Mouse (Mus musculus): ENCODE results near the gene Lhfpl3. TPM values are rescaled to one million over a fixed set of nuclear protein-coding genes. Genes with fewer than 3 reads are reported as not detected.

The Lhfpl3 gene
- total and polyA plus RNA-seq, 3 experiments, result 0.04 TPM; not detected in 2

DNA sequence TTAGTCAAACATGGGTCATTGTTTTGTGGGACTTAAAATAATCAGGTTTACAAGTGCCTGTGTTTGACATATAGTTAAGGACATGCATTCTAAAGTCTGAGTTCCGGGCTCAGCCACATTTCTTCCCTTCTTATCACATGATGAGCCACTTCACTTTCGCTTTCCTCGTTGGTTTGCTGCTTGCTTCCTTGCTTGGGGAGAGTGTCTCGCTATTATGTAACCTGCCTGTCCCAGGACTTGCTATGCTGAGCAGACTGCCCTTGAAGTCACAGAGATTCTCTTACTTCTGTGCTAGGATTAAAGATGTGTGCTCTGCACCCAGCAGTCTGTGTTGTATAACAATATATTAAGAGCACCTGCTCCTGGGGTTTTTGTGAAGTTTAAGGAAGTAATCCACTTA, 110.6 kb downstream of the Lhfpl3 start:
- TF ChIP-seq EP300 (IDR thresholded peaks at IDR 0.05; ENCODE audit: insufficient read depth, low read depth, low read length), result no peak
- no peak for TF ChIP-seq CTCF (IDR thresholded peaks at IDR 0.05)
- TF ChIP-seq POLR2A (IDR thresholded peaks at IDR 0.05; ENCODE audit: insufficient read depth, low read depth, low read length), result no peak
- WGBS, result 37% methylated on average over 4 of the region's 4 CpGs
- no peak overlapping the region for H3K27ac ChIP-seq
- no peaks in the 10 kb centered on the region for H3K4me1 ChIP-seq (ENCODE audit: control insufficient read depth, insufficient read depth, low read length)
- no peak for DNase-seq
- no peaks in the 10 kb centered on the region for H3K27me3 ChIP-seq (ENCODE audit: control insufficient read depth, insufficient read depth, low read length)
- H3K4me3 ChIP-seq, result no peak overlapping the region
- H3K79me2 ChIP-seq (replicated peaks; ENCODE audit: control insufficient read depth, insufficient read depth, low read length), result no peaks in the 10 kb centered on the region
- H3K36me3 ChIP-seq (ENCODE audit: control insufficient read depth, insufficient read depth, low read length), result no peaks in the 10 kb centered on the region
- no peak overlapping the region for H3K9ac ChIP-seq (ENCODE audit: low read depth, low read length)
- intact Hi-C loops (cut with DNase I), result no loop called here

DNA sequence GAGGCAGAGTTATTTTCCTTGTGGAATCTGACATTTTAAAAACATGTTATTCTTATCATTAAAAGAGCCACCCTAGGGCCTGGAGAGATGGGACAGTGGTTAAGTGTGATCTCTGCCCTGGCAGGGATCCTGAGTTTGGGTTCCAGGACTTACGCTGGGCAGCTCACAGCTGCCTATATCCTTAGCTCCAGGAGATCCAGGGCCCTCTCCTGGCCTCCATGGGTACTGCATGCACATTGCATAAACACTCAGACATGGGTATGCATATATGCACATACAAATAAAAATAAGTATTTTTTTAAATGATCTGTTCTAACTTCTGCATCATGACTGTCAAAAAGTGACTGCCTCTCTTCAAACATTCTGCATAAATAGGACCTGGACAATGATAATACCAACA, 115.5 kb downstream of the Lhfpl3 start:
- no peaks in the 10 kb centered on the region for H3K79me2 ChIP-seq (replicated peaks; ENCODE audit: control insufficient read depth, insufficient read depth, low read length)
- WGBS, result 47% methylated on average over 1 of the region's 1 CpGs
- no peaks in the 10 kb centered on the region for H3K36me3 ChIP-seq (ENCODE audit: control insufficient read depth, insufficient read depth, low read length)
- H3K27ac ChIP-seq, result no peak overlapping the region
- peak; percentile 36 for TF ChIP-seq CTCF (IDR thresholded peaks at IDR 0.05)
- TF ChIP-seq POLR2A (IDR thresholded peaks at IDR 0.05; ENCODE audit: insufficient read depth, low read depth, low read length), result no peak
- no peak for TF ChIP-seq EP300 (IDR thresholded peaks at IDR 0.05; ENCODE audit: insufficient read depth, low read depth, low read length)
- H3K27me3 ChIP-seq (ENCODE audit: control insufficient read depth, insufficient read depth, low read length), result no peaks in the 10 kb centered on the region
- no peak overlapping the region for H3K9ac ChIP-seq (ENCODE audit: low read depth, low read length)
- no peaks in the 10 kb centered on the region for H3K4me1 ChIP-seq (ENCODE audit: control insufficient read depth, insufficient read depth, low read length)
- intact Hi-C loops (cut with DNase I), result no loop called here
- DNase-seq, result no peak
- H3K4me3 ChIP-seq, result no peak overlapping the region

DNA sequence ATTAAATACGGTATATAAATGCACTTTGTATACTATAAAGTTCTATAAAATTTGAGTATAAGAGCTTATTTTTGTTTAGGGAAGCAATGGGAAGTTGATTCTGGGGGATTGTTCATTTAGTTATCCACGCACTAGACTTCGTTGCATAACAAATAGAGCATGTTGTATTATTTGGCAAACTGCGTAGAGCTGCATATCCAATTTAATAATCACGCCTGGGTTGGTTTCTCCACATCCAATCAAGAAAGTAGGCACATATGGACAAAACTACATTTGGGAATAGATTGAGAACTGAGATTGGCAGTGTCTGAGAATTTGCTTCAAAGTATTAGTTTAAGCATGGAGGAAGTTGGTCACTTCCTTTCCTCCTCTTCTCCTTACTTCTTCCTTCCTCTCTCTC, 123.2 kb downstream of the Lhfpl3 start:
- DNase-seq, result no peak
- intact Hi-C loops (cut with DNase I), result no loop called here
- Histone ChIP-seq H3K36me3 (ENCODE audit: control insufficient read depth, insufficient read depth, low read length) (no peaks in the 10 kb centered on the region), H3K4me3 (no peak overlapping the region), H3K4me1 (ENCODE audit: control insufficient read depth, insufficient read depth, low read length) (no peaks in the 10 kb centered on the region), H3K9ac (ENCODE audit: low read depth, low read length) (no peak overlapping the region), H3K27ac (no peak overlapping the region), H3K27me3 (ENCODE audit: control insufficient read depth, insufficient read depth, low read length) (no peaks in the 10 kb centered on the region), H3K79me2 (replicated peaks; ENCODE audit: control insufficient read depth, insufficient read depth, low read length) (no peaks in the 10 kb centered on the region)
- no peak for TF ChIP-seq POLR2A (IDR thresholded peaks at IDR 0.05; ENCODE audit: insufficient read depth, low read depth, low read length)
- no peak for TF ChIP-seq CTCF (IDR thresholded peaks at IDR 0.05)
- TF ChIP-seq EP300 (IDR thresholded peaks at IDR 0.05; ENCODE audit: insufficient read depth, low read depth, low read length), result no peak
- WGBS, result 87% methylated on average over 5 of the region's 5 CpGs

DNA sequence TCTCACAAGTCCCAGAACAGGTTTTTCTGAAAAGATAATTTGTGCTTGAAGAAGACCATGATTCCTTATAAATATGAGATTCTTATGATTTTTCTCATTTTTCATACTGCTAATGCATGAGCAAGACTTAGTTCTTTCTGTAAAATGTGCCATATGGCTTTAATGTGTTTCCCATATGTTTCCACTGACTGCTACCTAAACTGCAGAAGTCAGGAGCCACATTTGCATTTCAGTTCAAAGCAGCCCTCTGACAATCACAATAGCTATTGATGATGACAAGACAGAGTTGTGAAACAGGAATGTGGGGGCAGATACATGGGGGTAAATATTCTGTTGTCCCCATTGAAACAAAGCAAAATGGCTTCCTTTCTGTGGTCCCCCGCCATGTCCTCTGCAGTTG, 126.6 kb downstream of the Lhfpl3 start:
- Histone ChIP-seq H3K9ac (ENCODE audit: low read depth, low read length) (no peak overlapping the region), H3K27me3 (ENCODE audit: control insufficient read depth, insufficient read depth, low read length) (no peaks in the 10 kb centered on the region), H3K4me3 (no peak overlapping the region), H3K27ac (no peak overlapping the region), H3K4me1 (ENCODE audit: control insufficient read depth, insufficient read depth, low read length) (no peaks in the 10 kb centered on the region), H3K36me3 (ENCODE audit: control insufficient read depth, insufficient read depth, low read length) (no peaks in the 10 kb centered on the region), H3K79me2 (replicated peaks; ENCODE audit: control insufficient read depth, insufficient read depth, low read length) (no peaks in the 10 kb centered on the region)
- TF ChIP-seq EP300 (IDR thresholded peaks at IDR 0.05; ENCODE audit: insufficient read depth, low read depth, low read length) (no peak), POLR2A (IDR thresholded peaks at IDR 0.05; ENCODE audit: insufficient read depth, low read depth, low read length) (no peak), CTCF (IDR thresholded peaks at IDR 0.05) (no peak)
- no peak for DNase-seq
- WGBS, result 58% methylated on average over 1 of the region's 1 CpGs
- intact Hi-C loops (cut with DNase I), result no loop called here

DNA sequence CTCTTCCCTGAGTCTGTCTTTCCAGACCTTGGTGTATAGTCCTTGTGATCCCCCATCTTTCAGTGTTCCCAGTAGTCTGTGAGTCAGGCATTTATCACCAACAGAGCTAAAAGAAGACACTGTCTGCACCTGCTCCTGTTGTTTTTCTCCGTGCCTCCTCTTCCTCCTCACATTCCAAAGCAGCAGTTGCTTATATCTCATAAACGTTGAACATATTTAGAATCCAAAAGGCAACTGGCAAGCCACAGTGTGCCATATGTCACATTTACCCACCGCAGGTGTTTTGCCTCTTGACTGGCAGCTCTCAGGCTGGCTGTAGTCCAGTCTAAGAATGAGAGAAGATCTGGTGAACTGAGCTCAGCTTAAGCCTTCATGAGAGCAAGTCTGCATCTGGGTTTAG, 142.5 kb downstream of the Lhfpl3 start:
- no peaks in the 10 kb centered on the region for H3K79me2 ChIP-seq (replicated peaks; ENCODE audit: control insufficient read depth, insufficient read depth, low read length)
- H3K4me3 ChIP-seq, result no peak overlapping the region
- intact Hi-C loops (cut with DNase I), result no loop called here
- no peaks in the 10 kb centered on the region for H3K4me1 ChIP-seq (ENCODE audit: control insufficient read depth, insufficient read depth, low read length)
- 62% methylated on average over 3 of the region's 3 CpGs for WGBS
- no peak for TF ChIP-seq CTCF (IDR thresholded peaks at IDR 0.05)
- TF ChIP-seq EP300 (IDR thresholded peaks at IDR 0.05; ENCODE audit: insufficient read depth, low read depth, low read length), result no peak
- TF ChIP-seq POLR2A (IDR thresholded peaks at IDR 0.05; ENCODE audit: insufficient read depth, low read depth, low read length), result no peak
- DNase-seq, result no peak
- no peak overlapping the region for H3K9ac ChIP-seq (ENCODE audit: low read depth, low read length)
- H3K36me3 ChIP-seq (ENCODE audit: control insufficient read depth, insufficient read depth, low read length), result no peaks in the 10 kb centered on the region
- no peaks in the 10 kb centered on the region for H3K27me3 ChIP-seq (ENCODE audit: control insufficient read depth, insufficient read depth, low read length)
- H3K27ac ChIP-seq, result no peak overlapping the region

DNA sequence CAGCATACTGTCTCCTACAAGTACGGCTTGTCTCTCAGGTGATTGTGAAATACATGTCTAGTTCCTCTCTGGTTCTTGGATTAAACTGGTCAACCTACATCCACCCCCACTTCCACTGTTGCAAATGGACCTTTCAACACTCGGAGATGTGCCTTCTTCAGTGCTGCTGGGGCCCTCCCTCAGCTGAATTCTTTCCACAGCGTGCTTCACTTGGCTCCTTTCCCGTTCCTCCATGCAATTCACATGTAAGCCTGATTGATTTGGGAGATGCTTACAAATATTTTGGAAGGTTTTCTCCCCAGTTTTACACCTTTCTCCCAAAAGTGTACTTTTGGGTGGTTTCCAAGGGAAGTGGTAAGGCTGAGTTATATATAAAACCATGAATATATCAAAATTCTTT, 143.6 kb downstream of the Lhfpl3 start:
- no peaks in the 10 kb centered on the region for H3K79me2 ChIP-seq (replicated peaks; ENCODE audit: control insufficient read depth, insufficient read depth, low read length)
- H3K27ac ChIP-seq, result no peak overlapping the region
- no peak for DNase-seq
- H3K36me3 ChIP-seq (ENCODE audit: control insufficient read depth, insufficient read depth, low read length), result no peaks in the 10 kb centered on the region
- H3K27me3 ChIP-seq (ENCODE audit: control insufficient read depth, insufficient read depth, low read length), result no peaks in the 10 kb centered on the region
- no peak overlapping the region for H3K4me3 ChIP-seq
- H3K4me1 ChIP-seq (ENCODE audit: control insufficient read depth, insufficient read depth, low read length), result no peaks in the 10 kb centered on the region
- 45% methylated on average over 4 of the region's 4 CpGs for WGBS
- intact Hi-C loops (cut with DNase I), result no loop called here
- no peak overlapping the region for H3K9ac ChIP-seq (ENCODE audit: low read depth, low read length)
- no peak for TF ChIP-seq EP300 (IDR thresholded peaks at IDR 0.05; ENCODE audit: insufficient read depth, low read depth, low read length)
- TF ChIP-seq CTCF (IDR thresholded peaks at IDR 0.05), result no peak
- TF ChIP-seq POLR2A (IDR thresholded peaks at IDR 0.05; ENCODE audit: insufficient read depth, low read depth, low read length), result no peak

Measured in heart, adult 2 months (tissue).